Mouse (Mus musculus) lung, postnatal 0 days (tissue): ENCODE results near the gene Chpt1. TPM values are rescaled to one million over a fixed set of nuclear protein-coding genes. Genes with fewer than 3 reads are reported as not detected.

Experiments used
- ATAC-seq: fragments of 200-750 bp; cut with Nextera tagmentation; 2 replicates; pipeline ENCODE4 v1.8.0; 2017; ENCODE audit warnings: moderate library complexity
- DNase-seq: peaks from one replicate; pipeline ENCODE4 v3.0.0-alpha.2; 2016; ENCODE audit warnings: low spot score
- H3K27ac ChIP-seq: fragments of 300-500 bp; sonication (generic); 2 replicates; pipeline ENCODE4 v1.5.1; 2014; ENCODE audit warnings: antibody characterized with exemption, mild to moderate bottlenecking, low read length, mixed read lengths
- H3K27me3 ChIP-seq: fragments of 300-500 bp; sonication (generic); replicated peaks from 2 replicates; pipeline ENCODE4 v1.6.1; 2014; ENCODE audit warnings: low read length, mixed read lengths; ENCODE audit not compliant: insufficient read depth
- H3K36me3 ChIP-seq: fragments of 300-500 bp; sonication (generic); 2 replicates; pipeline ENCODE4 v1.6.1; 2014; ENCODE audit warnings: low read length, mixed read lengths; ENCODE audit not compliant: insufficient read depth
- H3K4me1 ChIP-seq: fragments of 300-500 bp; sonication (generic); 2 replicates; pipeline ENCODE4 v1.6.1; 2014; ENCODE audit warnings: antibody characterized with exemption, low read depth, low read length, mixed read lengths; ENCODE audit not compliant: insufficient read depth
- H3K4me2 ChIP-seq: fragments of 300-500 bp; sonication (generic); replicated peaks from 2 replicates; pipeline ENCODE4 v1.6.1; 2014; ENCODE audit warnings: low read depth, mild to moderate bottlenecking, low read length, moderate library complexity, mixed read lengths
- H3K4me3 ChIP-seq: fragments of 300-500 bp; sonication (generic); 2 replicates; pipeline ENCODE4 v1.5.1; 2014; ENCODE audit warnings: low read depth, low read length
- H3K9ac ChIP-seq: fragments of 300-500 bp; sonication (generic); replicated peaks from 2 replicates; pipeline ENCODE4 v1.6.1; 2014; ENCODE audit warnings: low read depth, mild to moderate bottlenecking
- H3K9me3 ChIP-seq: fragments of 300-500 bp; sonication (generic); 2 replicates; pipeline ENCODE4 v1.6.1; 2016; ENCODE audit warnings: low read length, mixed read lengths
- CTCF ChIP-seq: IDR thresholded peaks from 2 replicates; pipeline ENCODE4 v1.5.1; 2016; ENCODE audit warnings: antibody characterized with exemption, mild to moderate bottlenecking
- EP300 ChIP-seq: IDR thresholded peaks from 2 replicates; pipeline ENCODE4 v1.6.1; 2016; ENCODE audit warnings: antibody characterized with exemption, mild to moderate bottlenecking, control low read depth
- WGBS: fragments of 180-500 bp; shearing (Covaris S2); extraction: QIAGEN DNeasy Blood & Tissue Kit; methylation state at CpG from one replicate; pipeline ENCODE4 v1.1.7; 2014; 5-methylcytosine and 5-hydroxymethylcytosine counted together
- polyA plus RNA-seq: library from polyadenylated mRNA; unstranded; fragments of >200 nt; fragmentation: Nextera tagmentation; extraction: Ambion mirVana; gene quantifications from 2 replicates; pipeline ENCODE4 v1.2.1, GENCODE M21; 2015

Chpt1 gene
- polyA plus RNA-seq, 1 experiment from 2014 or later = 125 TPM

- Histone ChIP-seq H3K27me3 (no peaks in the 10 kb centered on the region), H3K9me3 (no peaks in the 10 kb centered on the region), H3K27ac (no peak overlapping the region), H3K4me1 (no peaks in the 10 kb centered on the region), H3K36me3 (no peaks in the 10 kb centered on the region), H3K9ac (no peak overlapping the region), H3K4me3 (no peak overlapping the region), H3K4me2 (no peak overlapping the region)
- peak; percentile 53 for DNase-seq
- 70% methylated on average over 2 of the region's 2 CpGs for WGBS
- TF ChIP-seq EP300 = no peak
- TF ChIP-seq CTCF = no peak
- no peak; the same call in 1 of the 2 replicates for ATAC-seq
These were observed 52.7 kb downstream of the Chpt1 start for GRCm38 (mm10) chr10:88451221-88451620.

GRCm38 (mm10) chr10:88441224-88441623, 62.6 kb downstream of the Chpt1 start:
- Histone ChIP-seq H3K4me3 (no peak overlapping the region), H3K4me1 (no peaks in the 10 kb centered on the region), H3K27ac (no peak overlapping the region), H3K9ac (no peak overlapping the region), H3K36me3 (0 out of 2 replicates have a peak, but pooled peaks cover 11% of the 10 kb centered on the region), H3K9me3 (no peaks in the 10 kb centered on the region), H3K27me3 (no peaks in the 10 kb centered on the region), H3K4me2 (no peak overlapping the region)
- 66% methylated on average over 6 of the region's 6 CpGs for WGBS
- no peak for ATAC-seq
- TF ChIP-seq CTCF (no peak), EP300 (no peak)
- no peak for DNase-seq

GRCm38 (mm10) chr10:88427998-88428397, 75.9 kb downstream of the Chpt1 start:
- WGBS = 86% methylated on average over 6 of the region's 6 CpGs
- no peak for TF ChIP-seq CTCF
- TF ChIP-seq EP300 = no peak
- no peak overlapping the region for H3K9ac ChIP-seq
- no peak overlapping the region for H3K4me3 ChIP-seq
- H3K36me3 ChIP-seq = peaks cover 14% of the 10 kb centered on the region
- no peaks in the 10 kb centered on the region for H3K9me3 ChIP-seq
- H3K4me2 ChIP-seq = no peak overlapping the region
- DNase-seq = no peak
- no peaks in the 10 kb centered on the region for H3K4me1 ChIP-seq
- H3K27me3 ChIP-seq = no peaks in the 10 kb centered on the region
- no peak overlapping the region for H3K27ac ChIP-seq
- ATAC-seq = no peak

- H3K9ac ChIP-seq = no peak overlapping the region
- no peaks in the 10 kb centered on the region for H3K4me1 ChIP-seq
- H3K27ac ChIP-seq = no peak overlapping the region
- peaks cover 9% of the 10 kb centered on the region for H3K36me3 ChIP-seq
- H3K4me2 ChIP-seq = no peak overlapping the region
- WGBS = 62% methylated on average over 5 of the region's 5 CpGs
- no peak for ATAC-seq
- TF ChIP-seq EP300 (no peak), CTCF (no peak)
- H3K9me3 ChIP-seq = no peaks in the 10 kb centered on the region
- DNase-seq = no peak
- H3K27me3 ChIP-seq = no peaks in the 10 kb centered on the region
- no peak overlapping the region for H3K4me3 ChIP-seq
These were observed 77.0 kb downstream of the Chpt1 start for GRCm38 (mm10) chr10:88426896-88427295.

GRCm38 (mm10) chr10:88426158-88426816, 77.6 kb downstream of the Chpt1 start:
- TF ChIP-seq EP300 = no peak
- peak; percentile 87 for TF ChIP-seq CTCF
- Histone ChIP-seq H3K4me2 (no peak overlapping the region), H3K27ac (no peak overlapping the region), H3K4me3 (no peak overlapping the region), H3K36me3 (peaks cover 9% of the 10 kb centered on the region), H3K9ac (no peak overlapping the region), H3K9me3 (no peaks in the 10 kb centered on the region), H3K27me3 (no peaks in the 10 kb centered on the region), H3K4me1 (no peaks in the 10 kb centered on the region)
- WGBS = 91% methylated on average over 2 of the region's 2 CpGs
- DNase-seq = peak; percentile 89
- peak; percentile 66; the same call in 1 of the 2 replicates for ATAC-seq

- DNase-seq (no peak), ATAC-seq (no peak)
- no peak overlapping the region for H3K27ac ChIP-seq
- H3K4me3 ChIP-seq = no peak overlapping the region
- no peaks in the 10 kb centered on the region for H3K36me3 ChIP-seq
- H3K27me3 ChIP-seq = no peaks in the 10 kb centered on the region
- no peak for TF ChIP-seq EP300
- no peak for TF ChIP-seq CTCF
- WGBS = 88% methylated on average over 19 of the region's 19 CpGs
- H3K9ac ChIP-seq = no peak overlapping the region
- H3K4me1 ChIP-seq = no peaks in the 10 kb centered on the region
- no peaks in the 10 kb centered on the region for H3K9me3 ChIP-seq
- H3K4me2 ChIP-seq = no peak overlapping the region
These were observed 83.0 kb downstream of the Chpt1 start for GRCm38 (mm10) chr10:88420655-88421435.
